Mouse (Mus musculus) forebrain, embryonic 10.5 days (tissue): Measurements from ENCODE around the gene Igf1r. TPM values are rescaled to one million over a fixed set of nuclear protein-coding genes. Genes with fewer than 3 reads are reported as not detected.

ENCODE experiments used
- DNase-seq: peaks from one replicate; pipeline ENCODE4 v3.0.0-alpha.2; 2017; ENCODE audit warnings: low spot score; ENCODE audit errors: extremely low spot score
- H3K27ac ChIP-seq: fragments of 300-500 bp; sonication (generic); 2 replicates; pipeline ENCODE4 v1.5.1; 2016; ENCODE audit warnings: mild to moderate bottlenecking
- H3K27me3 ChIP-seq: fragments of 300-500 bp; sonication (generic); 2 replicates; pipeline ENCODE4 v1.6.1; 2016; ENCODE audit warnings: mild to moderate bottlenecking; ENCODE audit not compliant: poor library complexity, severe bottlenecking
- H3K36me3 ChIP-seq: fragments of 300-500 bp; sonication (generic); replicated peaks from 2 replicates; pipeline ENCODE4 v1.6.1; 2016; ENCODE audit warnings: mild to moderate bottlenecking, moderate library complexity
- H3K4me1 ChIP-seq: fragments of 300-500 bp; sonication (generic); 2 replicates; pipeline ENCODE4 v1.6.1; 2016
- H3K4me3 ChIP-seq: fragments of 300-500 bp; sonication (generic); 2 replicates; pipeline ENCODE4 v1.5.1; 2016; ENCODE audit warnings: mild to moderate bottlenecking, moderate library complexity
- H3K9me3 ChIP-seq: fragments of 300-500 bp; sonication (generic); 2 replicates; pipeline ENCODE4 v1.6.1; 2016; ENCODE audit warnings: mild to moderate bottlenecking, moderate library complexity
- WGBS: fragments of 180-500 bp; shearing (Covaris S2); methylation state at CpG from one replicate; pipeline ENCODE4 v1.1.7; 2016; 5-methylcytosine and 5-hydroxymethylcytosine counted together
- polyA plus RNA-seq: library from polyadenylated mRNA; unstranded; fragments of >200 nt; fragmentation: Nextera tagmentation; extraction: Ambion mirVana; gene quantifications from 2 replicates; pipeline ENCODE4 v1.2.1, GENCODE M21; 2016

Igf1r gene
- polyA plus RNA-seq, 1 experiment from 2014 or later = 20.8 TPM

- H3K9me3 ChIP-seq = no peaks in the 10 kb centered on the region
- no peak for DNase-seq
- WGBS = 87% methylated on average over 7 of the region's 7 CpGs
- no peaks in the 10 kb centered on the region for H3K27me3 ChIP-seq
- H3K27ac ChIP-seq = no peak overlapping the region
- H3K4me3 ChIP-seq = no peak overlapping the region
- H3K36me3 ChIP-seq = no peaks in the 10 kb centered on the region
- H3K4me1 ChIP-seq = peaks cover 40% of the 10 kb centered on the region
Observed at GRCm38 (mm10) chr7:67994346-67994858, 41.8 kb downstream of the Igf1r start.

GRCm38 (mm10) chr7:67995276-67995675 is 42.6 kb downstream of the Igf1r start:
- Histone ChIP-seq H3K4me1 (peaks cover 40% of the 10 kb centered on the region), H3K27me3 (no peaks in the 10 kb centered on the region), H3K36me3 (peaks cover 3% of the 10 kb centered on the region), H3K9me3 (no peaks in the 10 kb centered on the region), H3K4me3 (no peak overlapping the region), H3K27ac (no peak overlapping the region)
- no peak for DNase-seq
- 80% methylated on average over 8 of the region's 8 CpGs for WGBS

GRCm38 (mm10) chr7:67996202-67996960 is 43.8 kb downstream of the Igf1r start:
- Histone ChIP-seq H3K4me1 (peaks cover 40% of the 10 kb centered on the region), H3K36me3 (peaks cover 14% of the 10 kb centered on the region), H3K27me3 (no peaks in the 10 kb centered on the region), H3K4me3 (no peak overlapping the region), H3K27ac (no peak overlapping the region), H3K9me3 (no peaks in the 10 kb centered on the region)
- WGBS = 86% methylated on average over 12 of the region's 12 CpGs
- DNase-seq = no peak

GRCm38 (mm10) chr7:68001269-68001668 is 48.6 kb downstream of the Igf1r start:
- WGBS = 88% methylated on average over 5 of the region's 5 CpGs
- Histone ChIP-seq H3K27me3 (no peaks in the 10 kb centered on the region), H3K36me3 (peaks cover 52% of the 10 kb centered on the region), H3K9me3 (no peaks in the 10 kb centered on the region), H3K4me1 (peaks cover 16% of the 10 kb centered on the region), H3K4me3 (no peak overlapping the region), H3K27ac (no peak overlapping the region)
- no peak for DNase-seq

GRCm38 (mm10) chr7:68006074-68006473 is 53.4 kb downstream of the Igf1r start:
- H3K36me3 ChIP-seq = peaks cover 88% of the 10 kb centered on the region
- 93% methylated on average over 7 of the region's 7 CpGs for WGBS
- no peak overlapping the region for H3K4me3 ChIP-seq
- no peak for DNase-seq
- no peak overlapping the region for H3K27ac ChIP-seq
- H3K9me3 ChIP-seq = no peaks in the 10 kb centered on the region
- no peaks in the 10 kb centered on the region for H3K27me3 ChIP-seq
- peaks cover 22% of the 10 kb centered on the region for H3K4me1 ChIP-seq

- WGBS = 92% methylated on average over 6 of the region's 6 CpGs
- peaks cover 85% of the 10 kb centered on the region for H3K36me3 ChIP-seq
Observed at GRCm38 (mm10) chr7:68006496-68006895, 53.9 kb downstream of the Igf1r start.

GRCm38 (mm10) chr7:68009635-68010034 is 57.0 kb downstream of the Igf1r start:
- H3K9me3 ChIP-seq = no peaks in the 10 kb centered on the region
- H3K36me3 ChIP-seq = peaks cover 88% of the 10 kb centered on the region
- 73% methylated on average over 8 of the region's 8 CpGs for WGBS
- DNase-seq = no peak
- H3K4me3 ChIP-seq = no peak overlapping the region
- peaks cover 41% of the 10 kb centered on the region for H3K4me1 ChIP-seq
- H3K27me3 ChIP-seq = no peaks in the 10 kb centered on the region
- H3K27ac ChIP-seq = no peak overlapping the region

More at GRCm38 (mm10) chr7:68006496-68006895, 53.9 kb downstream of the Igf1r start:
- peaks cover 23% of the 10 kb centered on the region for H3K4me1 ChIP-seq
- no peaks in the 10 kb centered on the region for H3K9me3 ChIP-seq
- no peaks in the 10 kb centered on the region for H3K27me3 ChIP-seq
- H3K4me3 ChIP-seq = no peak overlapping the region
- DNase-seq = no peak
- H3K27ac ChIP-seq = no peak overlapping the region

- peaks cover 88% of the 10 kb centered on the region for H3K36me3 ChIP-seq
- peaks cover under 1% of the 10 kb centered on the region; the same call in 1 of the 2 replicates for H3K9me3 ChIP-seq
- DNase-seq = no peak
- 72% methylated on average over 7 of the region's 7 CpGs for WGBS
- H3K4me3 ChIP-seq = no peak overlapping the region
- no peak overlapping the region for H3K27ac ChIP-seq
- no peaks in the 10 kb centered on the region for H3K27me3 ChIP-seq
- H3K4me1 ChIP-seq = peaks cover 41% of the 10 kb centered on the region
Observed at GRCm38 (mm10) chr7:68010168-68010567, 57.5 kb downstream of the Igf1r start.

- H3K27me3 ChIP-seq = no peaks in the 10 kb centered on the region
- WGBS = 81% methylated on average over 3 of the region's 3 CpGs
- peaks cover 89% of the 10 kb centered on the region for H3K36me3 ChIP-seq
- H3K27ac ChIP-seq = no peak overlapping the region
- H3K4me3 ChIP-seq = no peak overlapping the region
- DNase-seq = no peak
- peaks cover 41% of the 10 kb centered on the region for H3K4me1 ChIP-seq
- H3K9me3 ChIP-seq = peaks cover 7% of the 10 kb centered on the region
Observed at GRCm38 (mm10) chr7:68010802-68011201, 58.2 kb downstream of the Igf1r start.

- no peak overlapping the region for H3K4me3 ChIP-seq
- H3K4me1 ChIP-seq = peaks cover 41% of the 10 kb centered on the region
- H3K36me3 ChIP-seq = peaks cover 89% of the 10 kb centered on the region
- no peaks in the 10 kb centered on the region for H3K27me3 ChIP-seq
- no peak for DNase-seq
- H3K9me3 ChIP-seq = peaks cover 11% of the 10 kb centered on the region
- no peak overlapping the region for H3K27ac ChIP-seq
- WGBS = 91% methylated on average over 13 of the region's 13 CpGs
Observed at GRCm38 (mm10) chr7:68011385-68012122, 58.9 kb downstream of the Igf1r start.

- no peak for DNase-seq
- Histone ChIP-seq H3K4me3 (no peak overlapping the region), H3K4me1 (peaks cover 41% of the 10 kb centered on the region), H3K9me3 (peaks cover 11% of the 10 kb centered on the region), H3K27ac (no peak overlapping the region), H3K36me3 (peaks cover 87% of the 10 kb centered on the region), H3K27me3 (no peaks in the 10 kb centered on the region)
- WGBS = 69% methylated on average over 6 of the region's 6 CpGs
Observed at GRCm38 (mm10) chr7:68012123-68012474, 59.5 kb downstream of the Igf1r start.

GRCm38 (mm10) chr7:68014495-68014894 is 61.9 kb downstream of the Igf1r start:
- no peak for DNase-seq
- Histone ChIP-seq H3K4me1 (peaks cover 35% of the 10 kb centered on the region), H3K9me3 (peaks cover 11% of the 10 kb centered on the region), H3K4me3 (no peak overlapping the region), H3K36me3 (peaks cover 69% of the 10 kb centered on the region), H3K27me3 (no peaks in the 10 kb centered on the region), H3K27ac (no peak overlapping the region)
- 84% methylated on average over 3 of the region's 3 CpGs for WGBS

- Histone ChIP-seq H3K4me3 (no peak overlapping the region), H3K4me1 (peaks cover 27% of the 10 kb centered on the region), H3K27ac (no peak overlapping the region), H3K36me3 (peaks cover 69% of the 10 kb centered on the region), H3K9me3 (peaks cover 11% of the 10 kb centered on the region), H3K27me3 (no peaks in the 10 kb centered on the region)
- WGBS = 94% methylated on average over 3 of the region's 3 CpGs
- DNase-seq = no peak
Observed at GRCm38 (mm10) chr7:68015404-68015803, 62.8 kb downstream of the Igf1r start.
